Mouse (Mus musculus) liver, postnatal 0 days (tissue): ENCODE data around the gene Dync1i2.

ENCODE experiments used
- CTCF ChIP-seq: sonication (generic); IDR thresholded peaks from 2 replicates; pipeline ENCODE4 v1.5.1; 2016; ENCODE audit warnings: antibody characterized with exemption, low read depth
- EP300 ChIP-seq: IDR thresholded peaks from 2 replicates; pipeline ENCODE4 v1.6.1; 2016; ENCODE audit warnings: antibody characterized with exemption, low read depth, mild to moderate bottlenecking

DNA sequence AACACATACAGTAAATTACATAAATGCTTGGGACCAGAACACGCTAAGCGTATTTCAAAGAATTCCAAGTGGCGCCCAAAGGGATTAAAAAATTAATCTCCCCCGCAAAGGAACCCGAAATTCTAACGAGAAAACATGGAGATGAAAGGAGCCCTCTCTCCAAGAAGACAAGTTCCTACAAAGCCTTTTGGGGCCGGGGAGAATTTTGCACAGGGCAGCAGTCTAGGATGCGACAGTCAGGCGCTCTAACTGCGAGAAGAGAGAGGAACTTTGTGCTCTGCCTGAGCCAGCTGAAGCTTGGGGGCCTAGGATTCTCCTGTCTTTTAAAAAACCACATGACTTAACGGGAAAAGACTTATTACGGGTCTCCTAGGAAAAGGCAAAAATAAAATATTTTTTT is 84.3 kb downstream of the Dync1i2 start:
- TF ChIP-seq CTCF (no peak), EP300 (no peak)
